Mouse (Mus musculus) forebrain, embryonic 16.5 days (tissue): ENCODE measurements around the gene Psmb3. TPM values are rescaled to one million over a fixed set of nuclear protein-coding genes. Genes with fewer than 3 reads are reported as not detected.

Experiments
- ATAC-seq: fragments of 200-750 bp; cut with Nextera tagmentation; 2 replicates; pipeline ENCODE4 v1.8.0; 2017; ENCODE audit warnings: mild to moderate bottlenecking, moderate library complexity
- H3K27ac ChIP-seq: fragments of 300-500 bp; sonication (generic); 2 replicates; pipeline ENCODE4 v1.5.1; 2014; ENCODE audit warnings: low read length, control low read depth
- H3K27me3 ChIP-seq: fragments of 300-500 bp; sonication (generic); replicated peaks from 2 replicates; pipeline ENCODE4 v1.6.1; 2014; ENCODE audit warnings: low read length; ENCODE audit not compliant: control insufficient read depth, insufficient read depth
- H3K36me3 ChIP-seq: fragments of 300-500 bp; sonication (generic); 2 replicates; pipeline ENCODE4 v1.6.1; 2014; ENCODE audit not compliant: control insufficient read depth, insufficient read depth
- H3K4me1 ChIP-seq: fragments of 300-500 bp; sonication (generic); replicated peaks from 2 replicates; pipeline ENCODE4 v1.6.1; 2014; ENCODE audit warnings: low read length; ENCODE audit not compliant: control insufficient read depth, insufficient read depth
- H3K4me2 ChIP-seq: fragments of 300-500 bp; sonication (generic); 2 replicates; pipeline ENCODE4 v1.6.1; 2014; ENCODE audit warnings: mild to moderate bottlenecking, low read length, control low read depth
- H3K4me3 ChIP-seq: fragments of 300-500 bp; sonication (generic); replicated peaks from 2 replicates; pipeline ENCODE4 v1.5.1; 2014; ENCODE audit warnings: mild to moderate bottlenecking, low read length, control low read depth
- H3K9ac ChIP-seq: fragments of 300-500 bp; sonication (generic); replicated peaks from 2 replicates; pipeline ENCODE4 v1.6.1; 2014; ENCODE audit warnings: low read depth, low read length, control low read depth
- H3K9me3 ChIP-seq: fragments of 300-500 bp; sonication (generic); 2 replicates; pipeline ENCODE4 v1.6.1; 2016; ENCODE audit warnings: low read length; ENCODE audit not compliant: control insufficient read depth
- WGBS: fragments of 180-500 bp; shearing (Covaris S2); extraction: QIAGEN DNeasy Blood & Tissue Kit; methylation state at CpG from one replicate; pipeline ENCODE4 v1.1.7; 2014; 5-methylcytosine and 5-hydroxymethylcytosine counted together
- polyA plus RNA-seq: library from polyadenylated mRNA; unstranded; fragments of >200 nt; fragmentation: Nextera tagmentation; extraction: Ambion mirVana; gene quantifications from 2 replicates; pipeline ENCODE4 v1.2.1, GENCODE M21; 2015

Gene Psmb3
- polyA plus RNA-seq, 1 experiment from 2014 or later: 431 TPM

- no peak overlapping the region for H3K27ac ChIP-seq
- WGBS: 82% methylated on average over 3 of the region's 3 CpGs
- H3K27me3 ChIP-seq: no peaks in the 10 kb centered on the region
- no peaks in the 10 kb centered on the region for H3K9me3 ChIP-seq
- peaks cover 13% of the 10 kb centered on the region for H3K36me3 ChIP-seq
- no peak overlapping the region for H3K9ac ChIP-seq
- no peak overlapping the region for H3K4me3 ChIP-seq
- H3K4me2 ChIP-seq: no peak overlapping the region
- ATAC-seq: no peak
- peaks cover 10% of the 10 kb centered on the region for H3K4me1 ChIP-seq
Observed at GRCm38 (mm10) chr11:97687061-97687460, 16.1 kb upstream of the Psmb3 start.

- peaks cover 27% of the 10 kb centered on the region for H3K4me1 ChIP-seq
- H3K27ac ChIP-seq: no peak overlapping the region
- 21% methylated on average over 10 of the region's 10 CpGs for WGBS
- no peaks in the 10 kb centered on the region for H3K27me3 ChIP-seq
- no peaks in the 10 kb centered on the region for H3K9me3 ChIP-seq
- ATAC-seq: no peak; the same call in 1 of the 2 replicates
- H3K4me2 ChIP-seq: no peak overlapping the region
- peaks cover 14% of the 10 kb centered on the region for H3K36me3 ChIP-seq
- no peak overlapping the region for H3K9ac ChIP-seq
- no peak overlapping the region for H3K4me3 ChIP-seq
Observed at GRCm38 (mm10) chr11:97689861-97690260, 13.3 kb upstream of the Psmb3 start.

- no peaks in the 10 kb centered on the region for H3K27me3 ChIP-seq
- peak overlapping the region; percentile 20; the same call in 1 of the 2 replicates for H3K4me2 ChIP-seq
- H3K4me3 ChIP-seq: no peak overlapping the region
- H3K4me1 ChIP-seq: peaks cover 51% of the 10 kb centered on the region
- ATAC-seq: no peak
- H3K27ac ChIP-seq: peak overlapping the region; percentile 73
- peaks cover 14% of the 10 kb centered on the region for H3K36me3 ChIP-seq
- H3K9me3 ChIP-seq: no peaks in the 10 kb centered on the region
- no peak overlapping the region; the same call in 1 of the 2 replicates for H3K9ac ChIP-seq
- WGBS: 52% methylated on average over 4 of the region's 4 CpGs
Observed at GRCm38 (mm10) chr11:97694435-97694834, 8.8 kb upstream of the Psmb3 start.

GRCm38 (mm10) chr11:97694921-97695711 is 8.1 kb upstream of the Psmb3 start:
- Histone ChIP-seq H3K4me2 (peak overlapping the region; percentile 88), H3K4me1 (peaks cover 51% of the 10 kb centered on the region), H3K4me3 (peak overlapping the region; percentile 26)

GRCm38 (mm10) chr11:97695712-97696401 is 7.3 kb upstream of the Psmb3 start:
- H3K27ac ChIP-seq: peak overlapping the region; percentile 73
- peak overlapping the region; percentile 88 for H3K4me2 ChIP-seq
- H3K4me1 ChIP-seq: peaks cover 51% of the 10 kb centered on the region
- H3K9ac ChIP-seq: peak overlapping the region; percentile 28
- H3K27me3 ChIP-seq: no peaks in the 10 kb centered on the region
- H3K9me3 ChIP-seq: no peaks in the 10 kb centered on the region
- WGBS: 7% methylated on average over 9 of the region's 9 CpGs
- H3K4me3 ChIP-seq: peak overlapping the region; percentile 26
- H3K36me3 ChIP-seq: peaks cover 5% of the 10 kb centered on the region
- ATAC-seq: no peak

More at GRCm38 (mm10) chr11:97694921-97695711, 8.1 kb upstream of the Psmb3 start:
- Histone ChIP-seq H3K9me3 (no peaks in the 10 kb centered on the region), H3K27ac (peak overlapping the region; percentile 73), H3K36me3 (peaks cover 12% of the 10 kb centered on the region), H3K9ac (peak overlapping the region; percentile 28), H3K27me3 (no peaks in the 10 kb centered on the region)
- 10% methylated on average over 17 of the region's 17 CpGs for WGBS
- peak; percentile 13 for ATAC-seq

- no peaks in the 10 kb centered on the region for H3K27me3 ChIP-seq
- peak overlapping the region; percentile 88 for H3K4me2 ChIP-seq
- H3K4me1 ChIP-seq: peaks cover 59% of the 10 kb centered on the region
- WGBS: 65% methylated on average over 8 of the region's 8 CpGs
- H3K36me3 ChIP-seq: peaks cover 2% of the 10 kb centered on the region; the same call in 1 of the 2 replicates
- H3K9ac ChIP-seq: no peak overlapping the region
- no peaks in the 10 kb centered on the region for H3K9me3 ChIP-seq
- no peak overlapping the region for H3K4me3 ChIP-seq
- H3K27ac ChIP-seq: no peak overlapping the region
- ATAC-seq: no peak
Observed at GRCm38 (mm10) chr11:97696669-97697068, 6.5 kb upstream of the Psmb3 start.

- no peak for ATAC-seq
- WGBS: 47% methylated on average over 11 of the region's 11 CpGs
- Histone ChIP-seq H3K27ac (peak overlapping the region; percentile 93), H3K9ac (peak overlapping the region; percentile 91), H3K36me3 (no peaks in the 10 kb centered on the region), H3K9me3 (no peaks in the 10 kb centered on the region), H3K4me3 (peak overlapping the region; percentile 76), H3K4me1 (peaks cover 64% of the 10 kb centered on the region), H3K27me3 (no peaks in the 10 kb centered on the region), H3K4me2 (peak overlapping the region; percentile 88)
Observed at GRCm38 (mm10) chr11:97697199-97697890, 5.9 kb upstream of the Psmb3 start.

- WGBS: under 1% methylated on average over 14 of the region's 14 CpGs
- Histone ChIP-seq H3K9ac (peak overlapping the region; percentile 91), H3K27me3 (no peaks in the 10 kb centered on the region), H3K4me3 (peak overlapping the region; percentile 76), H3K36me3 (no peaks in the 10 kb centered on the region), H3K4me2 (peak overlapping the region; percentile 88), H3K9me3 (no peaks in the 10 kb centered on the region), H3K4me1 (peaks cover 64% of the 10 kb centered on the region), H3K27ac (peak overlapping the region; percentile 93)
- ATAC-seq: no peak
Observed at GRCm38 (mm10) chr11:97697891-97698529, 5.2 kb upstream of the Psmb3 start.
